Mouse (Mus musculus) cerebellum, adult 2 months (tissue): ENCODE data around the gene a.

Experiments used
- CTCF ChIP-seq: fragments of 200-500 bp; IDR thresholded peaks from 2 replicates; pipeline ENCODE4 v1.5.1; 2011; ENCODE audit warnings: low read depth, mild to moderate bottlenecking, control low read depth, low read length, moderate library complexity, borderline replicate concordance; ENCODE audit not compliant: insufficient read depth
- POLR2A ChIP-seq: fragments of 200-500 bp; IDR thresholded peaks from 2 replicates; pipeline ENCODE4 v1.6.1; 2011; ENCODE audit warnings: low read length, control low read depth, borderline replicate concordance; ENCODE audit not compliant: insufficient read depth

- TF ChIP-seq POLR2A (no peak), CTCF (no peak)
These were observed 22.2 kb downstream of the a start for GRCm38 (mm10) chr2:154813426-154813825.
